Comparison of ENCODE assay signal across 26 mouse cellular contexts in genomic region chr8:125645757-125646478, GRCm38 (mm10). TPM values are rescaled to one million over a fixed set of nuclear protein-coding genes. Genes with fewer than 3 reads are reported as not detected.
A peak's percentile ranks its signal among the peaks of the same experiment; 100 is the strongest.
DNase-seq lines count a peak whose midpoint lies in the region; ATAC-seq lines count a peak whose summit lies in the region.
"Had no signal": no experiment of that assay in that cellular context is flagged by ENCODE, and none has a peak within 500 bp of the region (broad histone marks: within the 10 kb centered on the region; RNA-seq: fewer than 3 reads in every experiment).

No protein-coding gene starts in this region.

- H3K9me3 ChIP-seq in hindbrain, embryonic 13.5 days = no peaks in the 10 kb centered on the region
- H3K9me3 ChIP-seq in hindbrain, embryonic 12.5 days (replicated peaks) = no peaks in the 10 kb centered on the region
- H3K9me3 ChIP-seq in neural tube, embryonic 13.5 days = no peaks in the 10 kb centered on the region
- no peaks in the 10 kb centered on the region for H3K9me3 ChIP-seq in neural tube, embryonic 15.5 days (replicated peaks)
- H3K9me3 ChIP-seq: forebrain, embryonic 10.5 days; hindbrain, embryonic 10.5 days; intestine, embryonic 15.5 days; limb, embryonic 13.5 days; midbrain, embryonic 12.5 days had no signal

- ATAC-seq in hindbrain, embryonic 13.5 days (ENCODE audit: low FRiP score) = no peak
- ATAC-seq in hindbrain, embryonic 12.5 days (ENCODE audit: low FRiP score) = no peak
- ATAC-seq in neural tube, embryonic 13.5 days (ENCODE audit: low read depth) = 0 out of 2 replicates have a peak, but pooled peaks have one; percentile 43
- no peak for ATAC-seq in neural tube, embryonic 15.5 days (ENCODE audit: low FRiP score)
- no peak for ATAC-seq in inflammation-experienced regulatory T-cells, adult 6 months
- ATAC-seq: CD4-positive, CD25-positive, alpha-beta regulatory T cell, adult 4 months; forebrain, postnatal 0 days; intestine, embryonic 15.5 days had no signal

- no peak overlapping the region for H3K9ac ChIP-seq in hindbrain, embryonic 13.5 days
- H3K9ac ChIP-seq in hindbrain, embryonic 12.5 days = no peak overlapping the region
- no peak overlapping the region for H3K9ac ChIP-seq in neural tube, embryonic 13.5 days
- H3K9ac ChIP-seq in neural tube, embryonic 15.5 days (replicated peaks) = no peak overlapping the region
- H3K9ac ChIP-seq: forebrain, postnatal 0 days; intestine, embryonic 15.5 days; limb, embryonic 13.5 days; midbrain, embryonic 12.5 days had no signal

- no peak overlapping the region for H3K4me2 ChIP-seq in hindbrain, embryonic 13.5 days
- no peak overlapping the region for H3K4me2 ChIP-seq in hindbrain, embryonic 12.5 days (replicated peaks)
- H3K4me2 ChIP-seq in neural tube, embryonic 13.5 days = no peak overlapping the region
- no peak overlapping the region for H3K4me2 ChIP-seq in neural tube, embryonic 15.5 days
- H3K4me2 ChIP-seq: intestine, embryonic 15.5 days; limb, embryonic 13.5 days; liver, embryonic 11.5 days; midbrain, embryonic 12.5 days had no signal

- DNase-seq in Muller cell, postnatal 12 days (ENCODE audit: inconsistent ontology term) = peak; percentile 55
- no peak for DNase-seq in heart, adult 9 months (ENCODE audit: low spot score in 2 of 2)
- DNase-seq: adrenal gland, postnatal 25 days; cerebellum, adult 18-20 months; cerebellum, postnatal 10 days; forebrain, postnatal 0 days; heart, adult 2 months; heart, postnatal 14 days; kidney, adult 2 months; kidney, postnatal 4 days; lung, postnatal 36 days; thymus, adult 2 months; thymus, postnatal 36 days had no signal

- H3K4me1 ChIP-seq in hindbrain, embryonic 13.5 days (replicated peaks) = peaks cover 24% of the 10 kb centered on the region
- peaks cover 5% of the 10 kb centered on the region; the same call in 1 of the 2 replicates for H3K4me1 ChIP-seq in hindbrain, embryonic 12.5 days
- H3K4me1 ChIP-seq in neural tube, embryonic 13.5 days (replicated peaks) = peaks cover 15% of the 10 kb centered on the region
- peaks cover 9% of the 10 kb centered on the region for H3K4me1 ChIP-seq in neural tube, embryonic 15.5 days

- H3K36me3 ChIP-seq in hindbrain, embryonic 13.5 days = no peaks in the 10 kb centered on the region
- H3K36me3 ChIP-seq in hindbrain, embryonic 12.5 days = no peaks in the 10 kb centered on the region
- H3K36me3 ChIP-seq in neural tube, embryonic 13.5 days = no peaks in the 10 kb centered on the region
- no peaks in the 10 kb centered on the region for H3K36me3 ChIP-seq in neural tube, embryonic 15.5 days
- H3K36me3 ChIP-seq: forebrain, embryonic 10.5 days; hindbrain, embryonic 10.5 days; intestine, embryonic 15.5 days; limb, embryonic 13.5 days; midbrain, embryonic 12.5 days had no signal

- H3K27ac ChIP-seq in hindbrain, embryonic 13.5 days = peak overlapping the region; percentile 3; the same call in 1 of the 2 replicates
- H3K27ac ChIP-seq in hindbrain, embryonic 12.5 days = no peak overlapping the region
- no peak overlapping the region for H3K27ac ChIP-seq in neural tube, embryonic 13.5 days (replicated peaks)
- H3K27ac ChIP-seq in neural tube, embryonic 15.5 days (replicated peaks) = no peak overlapping the region
- H3K27ac ChIP-seq: forebrain, embryonic 10.5 days; heart, adult 2 months; hindbrain, embryonic 10.5 days; intestine, embryonic 15.5 days; kidney, postnatal 0 days; limb, embryonic 13.5 days; midbrain, embryonic 12.5 days had no signal

- WGBS in hindbrain, embryonic 13.5 days = 55% methylated on average over 10 of the region's 10 CpGs
- WGBS in hindbrain, embryonic 12.5 days = 66% methylated on average over 10 of the region's 10 CpGs
- 59% methylated on average over 10 of the region's 10 CpGs for WGBS in neural tube, embryonic 13.5 days
- WGBS in neural tube, embryonic 15.5 days = 52% methylated on average over 10 of the region's 10 CpGs

- H3K27me3 ChIP-seq in hindbrain, embryonic 13.5 days = no peaks in the 10 kb centered on the region
- no peaks in the 10 kb centered on the region for H3K27me3 ChIP-seq in hindbrain, embryonic 12.5 days
- H3K27me3 ChIP-seq in neural tube, embryonic 13.5 days = no peaks in the 10 kb centered on the region
- H3K27me3 ChIP-seq in neural tube, embryonic 15.5 days (replicated peaks) = no peaks in the 10 kb centered on the region
- H3K27me3 ChIP-seq: intestine, embryonic 15.5 days; limb, embryonic 13.5 days; midbrain, embryonic 12.5 days had no signal

- no peak overlapping the region for H3K4me3 ChIP-seq in hindbrain, embryonic 13.5 days
- no peak overlapping the region for H3K4me3 ChIP-seq in hindbrain, embryonic 12.5 days
- H3K4me3 ChIP-seq in neural tube, embryonic 13.5 days = no peak overlapping the region
- no peak overlapping the region for H3K4me3 ChIP-seq in neural tube, embryonic 15.5 days (replicated peaks)
- H3K4me3 ChIP-seq: forebrain, embryonic 10.5 days; heart, adult 2 months; hindbrain, embryonic 10.5 days; intestine, embryonic 15.5 days; limb, embryonic 13.5 days; midbrain, embryonic 12.5 days had no signal

RNA-seq across cellular contexts. Expression of gene Map10, which starts 23.7 kb away (rescaled TPM):
- polyA plus RNA-seq in hindbrain, embryonic 13.5 days (2015; fragmentation: Nextera tagmentation; extraction: Ambion mirVana) = 7.0 and 8.0 TPM in 2 replicates
- polyA plus RNA-seq in hindbrain, embryonic 12.5 days (2016; fragmentation: Nextera tagmentation; extraction: Ambion mirVana) = 9.2 and 9.6 TPM in 2 replicates
- 7.0 and 8.5 TPM in 2 replicates for polyA plus RNA-seq in neural tube, embryonic 13.5 days (2015; fragmentation: Nextera tagmentation; extraction: Ambion mirVana)
- polyA plus RNA-seq in neural tube, embryonic 15.5 days (2015; fragmentation: Nextera tagmentation; extraction: Ambion mirVana) = 6.5 and 6.6 TPM in 2 replicates
- under 1 TPM in 2 of 3 experiments, not detected in 1; 0.16 to 0.38 TPM for polyA plus RNA-seq in inflammation-experienced regulatory T-cells, adult 6 months (2017; shearing (Covaris generic))
